Mouse (Mus musculus): ENCODE data around the gene Naip1. TPM values are rescaled to one million over a fixed set of nuclear protein-coding genes. Genes with fewer than 3 reads are reported as not detected.

Gene Naip1
- total and polyA plus RNA-seq, 3 experiments, result 0.01 to 0.53 (median 0.27) TPM

- 0 out of 2 replicates have a peak, but pooled peaks cover 5% of the 10 kb centered on the region for H3K27me3 ChIP-seq (ENCODE audit: insufficient read depth, low read length)
- no peaks in the 10 kb centered on the region for H3K9me3 ChIP-seq (replicated peaks)
- peaks cover 20% of the 10 kb centered on the region for H3K4me1 ChIP-seq (ENCODE audit: insufficient read depth, low read depth, low read length)
- DNase-seq (ENCODE audit: low spot score) (no peak), ATAC-seq (ENCODE audit: extremely low read depth, insufficient number of reproducible peaks, low FRiP score, poor library complexity, severe bottlenecking) (no peak)
- H3K36me3 ChIP-seq (replicated peaks), result peaks cover 35% of the 10 kb centered on the region
- H3K4me3 ChIP-seq (ENCODE audit: low read depth, low read length), result peak overlapping the region; percentile 99
- TF ChIP-seq GATA2 (IDR thresholded peaks at IDR 0.05; ENCODE audit: borderline replicate concordance, low read depth, low read length), result no peak
- no peak for TF ChIP-seq CTCF (IDR thresholded peaks at IDR 0.05; ENCODE audit: low read depth, low read length)
- no peak for TF ChIP-seq POLR2AphosphoS5 (IDR thresholded peaks at IDR 0.05; ENCODE audit: insufficient replicate concordance, low read depth, low read length)
- no peak for TF ChIP-seq GATA1 (IDR thresholded peaks at IDR 0.05; ENCODE audit: borderline replicate concordance, low read length)
- TF ChIP-seq TAL1 (conservative IDR thresholded peaks at IDR 0.05; ENCODE audit: low read depth, low read length), result no peak
Measured at GRCm38 (mm10) chr13:100491623-100492022, 39.0 kb upstream of the Naip1 start.

- H3K9me3 ChIP-seq (replicated peaks), result no peaks in the 10 kb centered on the region
- H3K4me1 ChIP-seq (ENCODE audit: insufficient read depth, low read depth, low read length), result peaks cover 20% of the 10 kb centered on the region
- ATAC-seq (ENCODE audit: extremely low read depth, insufficient number of reproducible peaks, low FRiP score, poor library complexity, severe bottlenecking) (0 out of 2 replicates have a peak, but pooled peaks have one; percentile 24), DNase-seq (ENCODE audit: low spot score) (peak; percentile 11)
- no peak for TF ChIP-seq GATA1 (IDR thresholded peaks at IDR 0.05; ENCODE audit: borderline replicate concordance, low read length)
- no peak for TF ChIP-seq TAL1 (conservative IDR thresholded peaks at IDR 0.05; ENCODE audit: low read depth, low read length)
- no peak for TF ChIP-seq GATA2 (IDR thresholded peaks at IDR 0.05; ENCODE audit: borderline replicate concordance, low read depth, low read length)
- TF ChIP-seq POLR2AphosphoS5 (IDR thresholded peaks at IDR 0.05; ENCODE audit: insufficient replicate concordance, low read depth, low read length), result no peak
- TF ChIP-seq CTCF (IDR thresholded peaks at IDR 0.05; ENCODE audit: low read depth, low read length), result no peak
- peaks cover 40% of the 10 kb centered on the region for H3K36me3 ChIP-seq (replicated peaks)
- H3K4me3 ChIP-seq (ENCODE audit: low read depth, low read length), result no peak overlapping the region
- H3K27me3 ChIP-seq (ENCODE audit: insufficient read depth, low read length), result 0 out of 2 replicates have a peak, but pooled peaks cover 4% of the 10 kb centered on the region
Measured at GRCm38 (mm10) chr13:100490424-100490823, 37.8 kb upstream of the Naip1 start.

- DNase-seq (ENCODE audit: low spot score) (no peak), ATAC-seq (ENCODE audit: extremely low read depth, insufficient number of reproducible peaks, low FRiP score, poor library complexity, severe bottlenecking) (no peak)
- no peaks in the 10 kb centered on the region for H3K27me3 ChIP-seq (ENCODE audit: insufficient read depth, low read length)
- H3K4me1 ChIP-seq (ENCODE audit: insufficient read depth, low read depth, low read length), result peaks cover 4% of the 10 kb centered on the region; the same call in 1 of the 2 replicates
- peaks cover 70% of the 10 kb centered on the region for H3K36me3 ChIP-seq (replicated peaks)
- TF ChIP-seq POLR2AphosphoS5 (IDR thresholded peaks at IDR 0.05; ENCODE audit: insufficient replicate concordance, low read depth, low read length) (no peak), GATA1 (IDR thresholded peaks at IDR 0.05; ENCODE audit: borderline replicate concordance, low read length) (no peak), TAL1 (conservative IDR thresholded peaks at IDR 0.05; ENCODE audit: low read depth, low read length) (no peak), GATA2 (IDR thresholded peaks at IDR 0.05; ENCODE audit: borderline replicate concordance, low read depth, low read length) (no peak), CTCF (IDR thresholded peaks at IDR 0.05; ENCODE audit: low read depth, low read length) (no peak)
- H3K9me3 ChIP-seq (replicated peaks), result no peaks in the 10 kb centered on the region
- H3K4me3 ChIP-seq (ENCODE audit: low read depth, low read length), result no peak overlapping the region
Measured at GRCm38 (mm10) chr13:100483610-100484009, 30.9 kb upstream of the Naip1 start.

- Histone ChIP-seq H3K4me1 (ENCODE audit: insufficient read depth, low read depth, low read length) (peaks cover 7% of the 10 kb centered on the region), H3K27me3 (ENCODE audit: insufficient read depth, low read length) (no peaks in the 10 kb centered on the region), H3K9me3 (replicated peaks) (no peaks in the 10 kb centered on the region), H3K4me3 (ENCODE audit: low read depth, low read length) (no peak overlapping the region), H3K36me3 (replicated peaks) (peaks cover 61% of the 10 kb centered on the region)
- DNase-seq (ENCODE audit: low spot score) (no peak), ATAC-seq (ENCODE audit: extremely low read depth, insufficient number of reproducible peaks, low FRiP score, poor library complexity, severe bottlenecking) (no peak)
- no peak for TF ChIP-seq POLR2AphosphoS5 (IDR thresholded peaks at IDR 0.05; ENCODE audit: insufficient replicate concordance, low read depth, low read length)
- no peak for TF ChIP-seq CTCF (IDR thresholded peaks at IDR 0.05; ENCODE audit: low read depth, low read length)
Measured at GRCm38 (mm10) chr13:100463527-100464222, 11.0 kb upstream of the Naip1 start.

GRCm38 (mm10) chr13:100461336-100461735, 8.7 kb upstream of the Naip1 start:
- Histone ChIP-seq H3K4me3 (ENCODE audit: low read depth, low read length) (no peak overlapping the region), H3K36me3 (replicated peaks) (peaks cover 44% of the 10 kb centered on the region), H3K27me3 (ENCODE audit: insufficient read depth, low read length) (no peaks in the 10 kb centered on the region), H3K4me1 (ENCODE audit: insufficient read depth, low read depth, low read length) (peaks cover 7% of the 10 kb centered on the region), H3K9me3 (replicated peaks) (no peaks in the 10 kb centered on the region)
- no peak for ATAC-seq (ENCODE audit: extremely low read depth, insufficient number of reproducible peaks, low FRiP score, poor library complexity, severe bottlenecking)
- TF ChIP-seq POLR2AphosphoS5 (IDR thresholded peaks at IDR 0.05; ENCODE audit: insufficient replicate concordance, low read depth, low read length), result no peak
- TF ChIP-seq CTCF (IDR thresholded peaks at IDR 0.05; ENCODE audit: low read depth, low read length), result no peak
- no peak for DNase-seq (ENCODE audit: low spot score)

- no peaks in the 10 kb centered on the region; the same call in 1 of the 2 replicates for H3K27me3 ChIP-seq (ENCODE audit: insufficient read depth, low read length)
- ATAC-seq (ENCODE audit: extremely low read depth, insufficient number of reproducible peaks, low FRiP score, poor library complexity, severe bottlenecking), result no peak
Measured at GRCm38 (mm10) chr13:100449495-100449894, 3.2 kb downstream of the Naip1 start.

More at GRCm38 (mm10) chr13:100449495-100449894, 3.2 kb downstream of the Naip1 start:
- Histone ChIP-seq H3K9me3 (replicated peaks) (no peaks in the 10 kb centered on the region), H3K4me3 (ENCODE audit: low read depth, low read length) (no peak overlapping the region), H3K36me3 (replicated peaks) (no peaks in the 10 kb centered on the region), H3K4me1 (ENCODE audit: insufficient read depth, low read depth, low read length) (0 out of 2 replicates have a peak, but pooled peaks cover 5% of the 10 kb centered on the region)
- DNase-seq (ENCODE audit: low spot score), result no peak
- no peak for TF ChIP-seq CTCF (IDR thresholded peaks at IDR 0.05; ENCODE audit: low read depth, low read length)
- no peak for TF ChIP-seq POLR2AphosphoS5 (IDR thresholded peaks at IDR 0.05; ENCODE audit: insufficient replicate concordance, low read depth, low read length)
- TF ChIP-seq GATA2 (IDR thresholded peaks at IDR 0.05; ENCODE audit: borderline replicate concordance, low read depth, low read length), result no peak
- TF ChIP-seq GATA1 (IDR thresholded peaks at IDR 0.05; ENCODE audit: borderline replicate concordance, low read length), result no peak
- no peak for TF ChIP-seq TAL1 (conservative IDR thresholded peaks at IDR 0.05; ENCODE audit: low read depth, low read length)
